Mouse (Mus musculus): ENCODE measurements around the gene Mrtfa. TPM values are rescaled to one million over a fixed set of nuclear protein-coding genes. Genes with fewer than 3 reads are reported as not detected.

The Mrtfa gene
- polyA plus RNA-seq, 1 experiment from 2014 or later, result 29.7 TPM

DNA sequence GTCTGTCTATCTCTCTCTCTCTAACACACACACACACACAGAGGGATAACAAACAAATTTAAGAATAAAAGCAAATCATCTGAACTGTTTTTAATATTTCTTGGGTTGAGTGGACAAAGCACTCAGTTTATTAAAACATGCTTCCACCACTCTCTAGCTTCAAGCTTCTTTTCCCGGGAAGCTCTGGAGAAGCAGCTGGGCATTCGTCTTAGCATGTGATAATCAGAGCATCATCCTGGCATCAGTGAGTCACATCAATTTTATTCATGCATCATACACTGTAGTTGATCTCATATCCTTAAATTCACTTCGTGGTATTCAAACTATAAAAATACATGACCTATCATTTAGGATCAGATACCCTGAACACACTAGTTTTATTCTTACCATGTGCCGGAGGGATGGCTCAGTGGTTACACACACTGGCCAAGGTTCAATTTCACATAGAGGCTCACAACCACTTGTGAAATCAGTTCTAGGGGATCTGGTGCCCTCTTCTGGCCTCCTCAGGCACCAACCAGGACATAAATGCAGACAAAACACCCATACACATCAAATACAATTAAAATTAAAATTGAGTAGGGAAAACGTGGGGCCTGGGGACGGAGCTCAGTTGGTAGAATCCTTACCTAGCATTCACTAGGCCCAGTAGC is 141.0 kb downstream of the Mrtfa start:
- Histone ChIP-seq H3K36me3 (no peaks in the 10 kb centered on the region), H3K4me1 (replicated peaks) (peaks cover 3% of the 10 kb centered on the region; the same call in 1 of the 2 replicates), H3K27me3 (no peaks in the 10 kb centered on the region), H3K9ac (no peak overlapping the region), H3K4me2 (no peak overlapping the region), H3K27ac (replicated peaks) (no peak overlapping the region), H3K9me3 (no peaks in the 10 kb centered on the region), H3K4me3 (no peak overlapping the region)
- no peak for ATAC-seq (ENCODE audit: low FRiP score, low read depth)
- WGBS, result 81% methylated on average over 6 of the region's 6 CpGs

DNA sequence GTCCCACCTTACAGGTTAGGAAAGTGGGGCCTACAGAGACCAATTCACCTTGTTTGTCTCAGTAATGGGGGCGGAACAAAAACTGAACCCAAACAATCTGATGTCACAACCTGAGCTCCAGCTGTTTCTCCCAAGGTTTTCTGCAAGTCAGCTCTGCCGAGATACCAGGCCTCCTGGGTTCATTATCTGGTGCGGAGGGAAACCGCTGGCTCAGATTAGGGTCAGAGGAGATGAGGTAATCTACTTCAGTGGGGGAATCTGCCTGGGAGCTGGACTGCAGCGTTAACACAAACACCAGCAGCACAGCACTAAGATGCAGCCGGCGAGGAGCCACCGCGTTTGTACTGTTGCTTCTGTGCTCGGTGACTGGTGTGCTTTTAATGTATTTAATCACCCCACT is 143.1 kb downstream of the Mrtfa start:
- Histone ChIP-seq H3K9me3 (no peaks in the 10 kb centered on the region), H3K27ac (replicated peaks) (no peak overlapping the region), H3K4me1 (replicated peaks) (peaks cover 6% of the 10 kb centered on the region), H3K27me3 (no peaks in the 10 kb centered on the region), H3K4me3 (no peak overlapping the region), H3K4me2 (no peak overlapping the region), H3K9ac (no peak overlapping the region), H3K36me3 (no peaks in the 10 kb centered on the region)
- WGBS, result 60% methylated on average over 10 of the region's 10 CpGs
- ATAC-seq (ENCODE audit: low FRiP score, low read depth), result no peak

DNA sequence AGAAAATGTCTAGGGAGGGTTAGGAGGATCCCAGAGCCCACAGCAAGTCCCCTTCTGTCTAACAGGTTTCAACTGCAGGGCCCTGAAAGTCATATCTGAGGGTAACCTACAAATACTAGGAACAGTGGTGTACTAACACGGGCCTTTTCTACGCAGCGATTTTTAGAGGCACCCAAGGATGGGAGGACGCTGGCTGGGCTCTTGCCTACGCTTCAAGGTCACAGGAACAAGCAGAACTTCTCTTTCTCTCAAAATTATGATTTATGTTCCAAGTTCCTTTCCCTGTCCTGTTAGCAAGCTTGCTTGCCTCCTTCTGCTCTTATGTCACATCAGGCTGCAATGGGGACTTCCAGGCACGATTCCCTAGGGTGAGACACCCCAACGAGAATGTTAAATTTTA is 144.5 kb downstream of the Mrtfa start:
- no peak for ATAC-seq (ENCODE audit: low FRiP score, low read depth)

DNA sequence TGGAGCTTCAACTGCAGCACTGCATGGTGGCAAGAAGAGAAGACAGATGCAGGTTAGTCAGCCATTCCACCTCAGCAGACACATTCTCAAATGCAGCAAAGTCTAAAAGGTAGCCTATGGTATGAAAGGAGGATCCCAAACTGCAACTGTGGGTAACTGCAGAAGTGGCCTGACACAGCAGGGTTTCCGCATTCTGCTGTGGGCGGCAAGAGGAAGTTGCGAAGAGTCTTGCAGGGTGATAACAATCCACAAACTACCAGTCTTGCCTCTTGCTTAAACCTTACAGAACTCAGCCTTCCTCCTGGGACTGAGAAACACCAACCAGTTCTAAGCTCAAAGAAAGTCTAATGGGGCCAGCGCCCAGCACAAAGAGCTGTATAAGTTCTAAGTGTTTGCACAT is 145.2 kb downstream of the Mrtfa start:
- Histone ChIP-seq H3K36me3 (no peaks in the 10 kb centered on the region), H3K27ac (replicated peaks) (no peak overlapping the region), H3K4me1 (replicated peaks) (peaks cover 9% of the 10 kb centered on the region), H3K4me3 (no peak overlapping the region), H3K4me2 (no peak overlapping the region), H3K9ac (no peak overlapping the region), H3K27me3 (no peaks in the 10 kb centered on the region), H3K9me3 (no peaks in the 10 kb centered on the region)
- WGBS, result 92% methylated on average over 4 of the region's 4 CpGs
- ATAC-seq (ENCODE audit: low FRiP score, low read depth), result no peak

More for the DNA sequence above, 144.5 kb downstream of the Mrtfa start:
- no peak overlapping the region for H3K27ac ChIP-seq (replicated peaks)
- H3K27me3 ChIP-seq, result no peaks in the 10 kb centered on the region
- H3K4me1 ChIP-seq (replicated peaks), result peaks cover 9% of the 10 kb centered on the region
- H3K9ac ChIP-seq, result no peak overlapping the region
- 92% methylated on average over 7 of the region's 7 CpGs for WGBS
- no peak overlapping the region for H3K4me3 ChIP-seq
- H3K36me3 ChIP-seq, result no peaks in the 10 kb centered on the region
- H3K4me2 ChIP-seq, result no peak overlapping the region
- no peaks in the 10 kb centered on the region for H3K9me3 ChIP-seq

DNA sequence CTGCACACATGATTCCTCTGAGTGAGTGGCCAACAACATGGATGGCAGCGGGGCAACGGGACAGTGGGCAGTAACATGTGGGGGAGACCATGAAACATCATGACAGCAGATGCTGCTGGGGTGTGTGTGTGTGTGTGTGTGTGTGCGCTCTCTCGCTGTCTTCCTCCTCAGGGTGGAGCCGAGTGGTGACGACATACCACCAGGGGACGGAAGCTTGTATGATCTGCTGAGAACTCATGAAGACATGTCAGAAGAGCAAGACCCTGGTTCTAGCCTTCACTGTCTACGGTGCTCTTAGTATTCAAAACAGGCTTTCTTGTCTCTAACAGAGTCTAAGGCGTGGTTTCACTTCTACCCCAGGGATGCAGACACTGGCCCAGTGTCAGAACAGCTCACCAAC is 146.1 kb downstream of the Mrtfa start:
- no peak overlapping the region for H3K27ac ChIP-seq (replicated peaks)
- 95% methylated on average over 9 of the region's 9 CpGs for WGBS
- H3K9me3 ChIP-seq, result no peaks in the 10 kb centered on the region
- peaks cover 9% of the 10 kb centered on the region for H3K4me1 ChIP-seq (replicated peaks)
- H3K9ac ChIP-seq, result no peak overlapping the region
- H3K4me2 ChIP-seq, result no peak overlapping the region
- no peak for ATAC-seq (ENCODE audit: low FRiP score, low read depth)
- no peak overlapping the region for H3K4me3 ChIP-seq
- H3K36me3 ChIP-seq, result no peaks in the 10 kb centered on the region
- no peaks in the 10 kb centered on the region for H3K27me3 ChIP-seq

DNA sequence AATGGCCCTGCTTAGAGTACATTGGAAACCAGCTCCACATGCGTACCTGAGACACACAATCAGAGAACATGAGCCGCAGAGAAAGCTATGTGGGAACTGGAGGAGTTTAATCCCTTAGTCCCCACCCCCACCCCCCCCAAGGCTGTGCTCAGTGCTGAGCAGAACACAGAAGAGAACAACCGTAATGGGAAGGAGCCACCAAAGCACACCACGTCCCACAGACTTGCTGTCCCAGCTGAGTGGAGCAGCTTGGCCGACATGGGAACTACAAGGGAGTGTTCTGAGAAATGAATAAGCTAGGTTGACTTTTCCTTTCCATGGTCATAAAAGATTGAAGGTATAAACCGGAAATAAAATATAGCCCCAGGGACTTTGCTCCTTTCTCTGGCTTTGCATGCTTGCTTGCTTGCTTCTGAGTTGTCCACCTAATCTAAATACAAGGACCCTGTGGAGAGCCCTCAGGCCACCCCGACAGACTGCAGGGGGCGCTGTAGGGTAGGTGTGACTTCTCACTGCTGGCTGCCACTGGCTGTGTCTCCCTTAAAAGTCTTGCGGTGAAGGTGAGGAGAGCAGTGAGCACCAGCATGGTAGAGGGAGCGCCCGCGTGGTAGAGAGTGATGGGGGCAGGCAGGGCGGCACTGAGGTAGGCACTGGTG is 148.2 kb downstream of the Mrtfa start:
- WGBS, result 69% methylated on average over 13 of the region's 13 CpGs
- Histone ChIP-seq H3K27ac (replicated peaks) (no peak overlapping the region), H3K4me2 (no peak overlapping the region), H3K9me3 (no peaks in the 10 kb centered on the region), H3K36me3 (no peaks in the 10 kb centered on the region), H3K4me1 (replicated peaks) (peaks cover 5% of the 10 kb centered on the region; the same call in 1 of the 2 replicates), H3K9ac (no peak overlapping the region), H3K27me3 (no peaks in the 10 kb centered on the region), H3K4me3 (no peak overlapping the region)
- ATAC-seq (ENCODE audit: low FRiP score, low read depth), result no peak

DNA sequence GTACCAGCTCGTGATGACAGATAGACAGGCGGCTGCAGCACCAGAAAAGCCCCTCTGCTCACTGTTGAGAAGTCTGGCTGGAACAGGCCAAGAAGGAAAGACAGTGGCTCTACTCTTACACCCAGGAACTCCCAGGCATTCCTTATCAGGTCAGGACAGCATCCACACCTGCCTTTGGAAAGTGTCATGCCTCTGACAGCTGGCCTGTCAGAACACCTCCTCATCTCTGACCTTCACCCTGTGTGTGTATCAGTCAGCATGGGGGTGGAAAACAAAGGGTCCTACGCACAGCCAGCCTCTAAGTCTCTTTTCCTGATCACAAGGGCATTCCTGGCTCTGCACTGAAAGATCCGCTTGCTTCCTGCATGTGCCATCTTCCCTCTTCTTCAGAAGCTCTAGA is 148.8 kb downstream of the Mrtfa start:
- Histone ChIP-seq H3K27ac (replicated peaks) (no peak overlapping the region), H3K9ac (no peak overlapping the region), H3K36me3 (no peaks in the 10 kb centered on the region), H3K27me3 (no peaks in the 10 kb centered on the region), H3K4me3 (no peak overlapping the region), H3K9me3 (no peaks in the 10 kb centered on the region), H3K4me1 (replicated peaks) (peaks cover 5% of the 10 kb centered on the region; the same call in 1 of the 2 replicates), H3K4me2 (no peak overlapping the region)
- WGBS, result 82% methylated on average over 4 of the region's 4 CpGs
- no peak for ATAC-seq (ENCODE audit: low FRiP score, low read depth)

DNA sequence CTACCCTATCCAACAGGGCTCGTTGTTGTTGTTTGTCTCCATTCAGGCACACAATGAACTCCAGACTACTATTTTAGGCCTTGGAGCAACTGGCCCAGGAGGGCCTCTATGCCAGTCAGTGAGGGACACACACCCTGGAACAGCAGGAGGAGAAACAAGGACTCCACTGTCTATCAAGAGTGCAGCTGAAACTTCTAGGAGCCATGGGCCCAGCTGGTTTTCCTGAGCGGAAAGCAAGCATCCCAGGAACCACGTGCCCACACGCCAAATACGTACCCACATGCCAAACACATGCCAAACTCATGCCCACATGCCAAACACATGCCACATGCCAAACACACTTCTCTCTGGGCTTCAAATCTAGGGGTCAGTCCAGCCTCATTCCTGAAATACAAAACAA is 152.1 kb downstream of the Mrtfa start:
- no peak overlapping the region for H3K4me2 ChIP-seq
- H3K27ac ChIP-seq (replicated peaks), result no peak overlapping the region
- H3K9ac ChIP-seq, result no peak overlapping the region
- no peaks in the 10 kb centered on the region for H3K27me3 ChIP-seq
- H3K4me3 ChIP-seq, result no peak overlapping the region
- no peaks in the 10 kb centered on the region for H3K9me3 ChIP-seq
- WGBS, result 91% methylated on average over 5 of the region's 5 CpGs
- H3K4me1 ChIP-seq (replicated peaks), result peaks cover 29% of the 10 kb centered on the region
- no peaks in the 10 kb centered on the region for H3K36me3 ChIP-seq
- ATAC-seq (ENCODE audit: low FRiP score, low read depth), result no peak

DNA sequence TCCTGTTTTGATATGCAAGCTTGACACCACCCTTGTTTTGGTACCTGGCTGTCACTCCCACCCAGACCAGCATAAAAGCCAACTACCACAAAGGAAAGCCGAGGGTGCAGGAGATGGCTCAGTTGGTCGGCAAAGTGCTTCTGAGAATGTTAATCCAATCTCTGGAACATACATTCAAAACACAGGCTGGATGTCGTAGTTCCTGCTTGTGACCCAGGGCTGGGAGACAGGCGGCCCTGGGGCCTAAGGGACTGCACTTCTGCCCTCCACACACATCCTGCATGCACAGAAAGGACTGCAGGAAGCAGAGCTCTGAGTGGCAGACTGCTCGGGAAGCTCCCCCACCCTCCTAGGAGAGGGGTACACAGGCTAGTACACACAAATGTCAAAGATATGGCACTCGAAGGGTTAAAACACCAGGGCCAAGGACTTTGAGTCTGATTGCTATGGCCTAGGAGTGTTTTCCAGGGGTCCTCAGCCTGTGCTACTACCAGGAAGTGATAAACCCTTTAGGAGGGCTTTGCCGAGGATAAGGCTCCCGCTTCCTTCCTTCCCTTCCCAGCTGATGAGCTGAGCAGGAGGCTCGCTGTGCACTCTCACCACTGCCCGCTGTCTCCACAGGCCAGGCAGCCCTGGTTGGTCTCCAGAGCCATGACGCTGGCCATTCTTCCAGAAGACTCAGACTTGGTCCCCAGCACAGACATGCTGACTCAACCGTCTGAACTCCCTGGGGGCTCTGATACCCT is 155.0 kb downstream of the Mrtfa start:
- Histone ChIP-seq H3K36me3 (no peaks in the 10 kb centered on the region), H3K9me3 (no peaks in the 10 kb centered on the region), H3K4me2 (no peak overlapping the region), H3K4me3 (no peak overlapping the region), H3K9ac (no peak overlapping the region), H3K27ac (replicated peaks) (no peak overlapping the region), H3K4me1 (replicated peaks) (peaks cover 37% of the 10 kb centered on the region), H3K27me3 (no peaks in the 10 kb centered on the region)
- WGBS, result 79% methylated on average over 12 of the region's 12 CpGs
- no peak for ATAC-seq (ENCODE audit: low FRiP score, low read depth)

DNA sequence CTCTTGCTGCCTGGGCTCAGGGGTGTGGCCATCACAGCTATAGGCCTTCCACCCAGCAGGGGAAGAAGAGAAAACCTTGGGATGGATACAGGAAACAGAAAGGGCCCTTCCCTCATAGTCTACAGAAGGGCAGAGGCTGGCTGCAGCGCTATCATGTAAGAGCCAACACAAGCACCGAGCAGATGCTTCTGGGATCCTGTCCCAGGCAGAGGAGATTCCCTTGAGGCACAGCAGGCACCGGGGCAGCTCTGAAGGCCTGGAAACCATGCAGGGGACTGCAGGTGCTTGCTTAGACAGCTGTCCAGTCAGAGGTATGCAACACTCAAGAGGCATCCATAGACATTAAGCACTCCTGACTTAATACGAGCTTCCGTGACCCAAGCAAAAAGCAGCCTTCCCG is 156.4 kb downstream of the Mrtfa start:
- H3K27me3 ChIP-seq, result no peaks in the 10 kb centered on the region
- H3K27ac ChIP-seq (replicated peaks), result no peak overlapping the region
- no peak overlapping the region for H3K4me2 ChIP-seq
- H3K9me3 ChIP-seq, result no peaks in the 10 kb centered on the region
- no peak overlapping the region for H3K9ac ChIP-seq
- no peak overlapping the region for H3K4me3 ChIP-seq
- peaks cover 37% of the 10 kb centered on the region for H3K4me1 ChIP-seq (replicated peaks)
- WGBS, result 74% methylated on average over 6 of the region's 6 CpGs
- no peak for ATAC-seq (ENCODE audit: low FRiP score, low read depth)
- no peaks in the 10 kb centered on the region for H3K36me3 ChIP-seq

DNA sequence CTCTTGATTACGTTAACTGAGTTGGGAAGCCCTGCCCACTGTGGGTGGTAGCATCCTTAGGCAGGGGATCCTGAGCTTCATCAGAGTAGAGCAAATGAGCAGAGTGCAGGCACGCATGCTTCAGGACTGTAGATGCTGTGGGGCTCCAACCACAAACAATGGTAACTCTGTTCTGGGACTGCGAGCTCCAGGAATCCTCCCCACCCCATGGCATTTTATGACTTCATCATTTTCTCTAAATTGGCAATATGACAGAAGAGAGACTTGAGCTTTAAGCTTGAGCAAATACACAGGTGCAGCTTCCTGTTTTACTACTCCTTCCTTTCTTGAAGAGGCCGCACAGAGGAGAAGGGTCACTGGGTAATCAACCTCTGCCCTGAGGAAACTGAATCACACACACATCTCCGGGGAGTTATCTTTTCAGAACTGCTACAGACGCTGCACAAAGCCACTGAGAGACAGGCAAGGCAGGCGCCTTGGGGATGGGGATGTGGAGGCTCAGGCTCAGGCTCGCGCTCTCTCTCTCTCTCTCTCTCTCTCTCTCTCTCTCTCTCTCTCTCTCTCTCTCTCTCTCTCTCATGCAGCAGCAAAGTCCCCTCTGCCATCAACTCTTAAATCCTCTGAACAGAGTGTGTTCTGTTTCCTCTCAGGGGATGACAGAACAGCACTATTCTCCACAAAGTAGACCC is 157.5 kb downstream of the Mrtfa start:
- H3K9ac ChIP-seq, result no peak overlapping the region
- H3K4me2 ChIP-seq, result no peak overlapping the region
- ATAC-seq (ENCODE audit: low FRiP score, low read depth), result no peak
- H3K27ac ChIP-seq (replicated peaks), result no peak overlapping the region
- no peaks in the 10 kb centered on the region for H3K9me3 ChIP-seq
- WGBS, result 53% methylated on average over 9 of the region's 9 CpGs
- no peak overlapping the region for H3K4me3 ChIP-seq
- peaks cover 37% of the 10 kb centered on the region for H3K4me1 ChIP-seq (replicated peaks)
- no peaks in the 10 kb centered on the region for H3K36me3 ChIP-seq
- H3K27me3 ChIP-seq, result no peaks in the 10 kb centered on the region

DNA sequence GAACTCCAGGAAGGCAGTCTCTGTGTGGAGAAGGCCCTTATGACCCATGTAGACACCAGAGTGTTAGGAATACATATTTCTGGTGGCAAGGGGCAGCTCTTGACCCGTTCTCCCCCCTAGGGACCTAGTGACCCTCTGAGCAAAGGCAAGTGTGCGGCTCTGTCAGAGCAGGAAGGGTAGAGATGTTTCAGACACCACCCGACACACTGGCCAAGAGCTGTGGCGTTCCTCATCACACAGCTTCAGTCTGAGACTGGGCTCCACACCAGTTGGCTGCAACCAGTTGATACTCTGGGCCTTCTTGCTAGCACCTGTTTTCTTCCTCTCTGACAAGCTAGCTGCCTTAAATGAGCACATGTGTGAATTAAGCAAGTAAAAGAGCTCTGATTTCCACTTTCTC is 158.9 kb downstream of the Mrtfa start:
- no peaks in the 10 kb centered on the region for H3K9me3 ChIP-seq
- H3K9ac ChIP-seq, result no peak overlapping the region
- no peak overlapping the region for H3K4me2 ChIP-seq
- H3K27ac ChIP-seq (replicated peaks), result no peak overlapping the region
- H3K36me3 ChIP-seq, result no peaks in the 10 kb centered on the region
- no peaks in the 10 kb centered on the region for H3K27me3 ChIP-seq
- H3K4me1 ChIP-seq (replicated peaks), result peaks cover 47% of the 10 kb centered on the region
- 88% methylated on average over 4 of the region's 4 CpGs for WGBS
- no peak for ATAC-seq (ENCODE audit: low FRiP score, low read depth)
- no peak overlapping the region for H3K4me3 ChIP-seq
